Mouse (Mus musculus) embryonic facial prominence, embryonic 12.5 days (tissue): ENCODE results near the gene Amdhd2. TPM values are rescaled to one million over a fixed set of nuclear protein-coding genes. Genes with fewer than 3 reads are reported as not detected.

Experiments
- ATAC-seq: fragments of 200-750 bp; cut with Nextera tagmentation; 2 replicates; pipeline ENCODE4 v1.8.0; 2017; ENCODE audit not compliant: insufficient number of reproducible peaks, insufficient read depth, low FRiP score, low TSS enrichment
- H3K27ac ChIP-seq: fragments of 300-500 bp; sonication (generic); 2 replicates; pipeline ENCODE4 v1.5.1; 2016; ENCODE audit warnings: mild to moderate bottlenecking
- H3K27me3 ChIP-seq: fragments of 300-500 bp; sonication (generic); 2 replicates; pipeline ENCODE4 v1.6.1; 2016; ENCODE audit warnings: mild to moderate bottlenecking, moderate library complexity
- H3K36me3 ChIP-seq: fragments of 300-500 bp; sonication (generic); 2 replicates; pipeline ENCODE4 v1.6.1; 2016; ENCODE audit warnings: mild to moderate bottlenecking
- H3K4me1 ChIP-seq: fragments of 300-500 bp; sonication (generic); 2 replicates; pipeline ENCODE4 v1.6.1; 2016
- H3K4me2 ChIP-seq: fragments of 300-500 bp; sonication (generic); replicated peaks from 2 replicates; pipeline ENCODE4 v1.6.1; 2016; ENCODE audit warnings: mild to moderate bottlenecking, moderate library complexity
- H3K4me3 ChIP-seq: fragments of 300-500 bp; sonication (generic); 2 replicates; pipeline ENCODE4 v1.5.1; 2016; ENCODE audit warnings: mild to moderate bottlenecking
- H3K9ac ChIP-seq: fragments of 300-500 bp; sonication (generic); 2 replicates; pipeline ENCODE4 v1.6.1; 2016; ENCODE audit warnings: mild to moderate bottlenecking, moderate library complexity
- H3K9me3 ChIP-seq: fragments of 300-500 bp; sonication (generic); 2 replicates; pipeline ENCODE4 v1.6.1; 2016; ENCODE audit warnings: mild to moderate bottlenecking, moderate library complexity
- WGBS: fragments of 180-500 bp; shearing (Covaris S2); methylation state at CpG from one replicate; pipeline ENCODE4 v1.1.7; 2016; 5-methylcytosine and 5-hydroxymethylcytosine counted together
- polyA plus RNA-seq: library from polyadenylated mRNA; unstranded; fragments of >200 nt; fragmentation: Nextera tagmentation; extraction: Ambion mirVana; gene quantifications from 2 replicates; pipeline ENCODE4 v1.2.1, GENCODE M21; 2016

Amdhd2 gene
- polyA plus RNA-seq, 1 experiment from 2014 or later, result 40.9 TPM

DNA sequence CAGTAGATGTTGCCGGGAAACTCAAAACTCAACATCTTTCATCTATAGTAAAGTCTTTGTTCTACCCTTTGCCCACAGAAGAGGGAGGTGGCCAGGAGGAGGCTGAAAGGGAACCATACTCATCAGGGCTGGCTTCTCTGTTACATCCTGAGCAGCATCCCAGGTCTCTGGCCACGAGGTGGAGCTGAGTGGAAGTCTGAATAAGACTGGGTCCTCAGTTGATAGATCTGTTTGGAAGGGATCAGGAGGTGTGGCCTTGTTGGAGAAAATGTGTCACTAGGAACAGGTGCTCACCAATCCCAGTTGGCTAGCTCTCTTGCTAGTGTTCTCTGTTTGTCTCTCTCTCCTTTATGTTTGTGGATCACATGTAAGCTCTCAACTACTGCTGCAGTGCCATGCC lies 31.8 kb upstream of the Amdhd2 start:
- H3K9me3 ChIP-seq, result no peaks in the 10 kb centered on the region
- H3K27ac ChIP-seq, result no peak overlapping the region
- no peak overlapping the region for H3K4me3 ChIP-seq
- no peak overlapping the region for H3K4me2 ChIP-seq
- no peaks in the 10 kb centered on the region for H3K27me3 ChIP-seq
- 62% methylated on average over 2 of the region's 2 CpGs for WGBS
- H3K4me1 ChIP-seq, result peaks cover 7% of the 10 kb centered on the region
- H3K9ac ChIP-seq, result no peak overlapping the region
- ATAC-seq, result no peak
- H3K36me3 ChIP-seq, result no peaks in the 10 kb centered on the region

DNA sequence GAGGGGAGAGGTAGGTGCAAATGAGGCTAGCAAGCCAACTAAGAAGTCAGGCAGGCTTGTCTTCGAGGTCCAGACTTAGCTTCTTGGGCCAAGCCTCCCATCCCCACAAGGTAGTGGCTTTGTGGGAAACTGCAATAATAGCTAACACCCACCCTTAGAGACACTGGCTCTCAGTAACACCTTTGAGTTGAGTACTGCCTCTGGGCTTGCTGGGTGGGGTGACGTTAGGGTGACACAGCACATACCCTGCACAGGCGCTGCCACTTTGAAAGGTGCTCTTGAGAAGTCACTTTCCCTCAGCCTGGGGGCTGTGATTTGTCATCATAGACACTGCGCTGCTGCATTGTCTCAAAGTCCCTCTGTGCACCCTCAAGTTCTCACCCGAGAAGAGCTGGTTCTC lies 30.2 kb upstream of the Amdhd2 start:
- Histone ChIP-seq H3K4me1 (peaks cover 7% of the 10 kb centered on the region), H3K9ac (no peak overlapping the region), H3K4me3 (no peak overlapping the region), H3K9me3 (no peaks in the 10 kb centered on the region), H3K4me2 (no peak overlapping the region), H3K27ac (no peak overlapping the region), H3K36me3 (peaks cover 1% of the 10 kb centered on the region), H3K27me3 (no peaks in the 10 kb centered on the region)
- ATAC-seq, result no peak
- WGBS, result 79% methylated on average over 5 of the region's 5 CpGs

DNA sequence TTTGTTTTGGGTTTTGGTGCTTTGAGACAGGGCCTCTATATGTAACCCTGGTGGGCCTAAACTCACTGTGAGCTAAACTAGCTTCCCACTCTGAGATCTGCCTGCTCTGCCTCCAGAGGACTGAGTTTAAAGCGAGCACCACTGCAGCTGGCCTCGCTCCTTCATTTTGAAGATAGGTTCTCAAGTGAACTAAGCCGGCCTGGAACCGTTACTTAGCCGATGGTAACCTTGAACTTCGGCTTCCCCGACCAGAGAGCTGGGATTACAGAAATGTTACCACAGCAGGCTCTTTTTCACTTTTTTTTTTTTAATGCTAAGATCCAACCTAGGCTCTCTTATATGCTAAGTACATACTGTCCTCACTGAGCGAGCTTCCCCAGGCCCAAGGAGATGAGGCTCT lies 29.7 kb upstream of the Amdhd2 start:
- Histone ChIP-seq H3K27ac (no peak overlapping the region), H3K9ac (no peak overlapping the region), H3K4me2 (no peak overlapping the region), H3K9me3 (no peaks in the 10 kb centered on the region), H3K27me3 (no peaks in the 10 kb centered on the region), H3K4me1 (peaks cover 7% of the 10 kb centered on the region), H3K36me3 (peaks cover 4% of the 10 kb centered on the region), H3K4me3 (no peak overlapping the region)
- 84% methylated on average over 8 of the region's 8 CpGs for WGBS
- ATAC-seq, result no peak

DNA sequence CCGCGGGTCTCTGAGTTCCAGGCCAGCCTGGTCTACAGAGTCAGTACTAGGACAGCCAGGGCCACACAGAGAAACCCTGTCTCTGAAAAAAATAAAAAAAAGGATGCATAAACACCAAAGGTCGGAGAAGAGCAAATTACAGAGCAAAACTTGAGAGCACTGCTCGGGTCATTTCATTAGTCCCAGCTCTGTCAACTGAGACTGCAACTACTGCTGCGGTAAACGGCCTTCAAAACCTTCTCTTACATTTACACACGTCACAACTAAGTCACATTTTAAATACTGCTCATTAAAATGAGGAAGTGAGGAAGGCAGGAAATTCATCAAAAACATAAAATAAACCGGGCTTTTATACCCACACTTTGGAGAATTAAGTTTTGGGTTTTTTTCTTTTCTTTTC lies 29.3 kb upstream of the Amdhd2 start:
- no peak overlapping the region for H3K9ac ChIP-seq
- H3K4me3 ChIP-seq, result no peak overlapping the region
- 72% methylated on average over 8 of the region's 8 CpGs for WGBS
- no peak for ATAC-seq
- H3K27me3 ChIP-seq, result no peaks in the 10 kb centered on the region
- H3K36me3 ChIP-seq, result peaks cover 4% of the 10 kb centered on the region
- H3K4me2 ChIP-seq, result no peak overlapping the region
- H3K4me1 ChIP-seq, result peaks cover 7% of the 10 kb centered on the region
- no peaks in the 10 kb centered on the region for H3K9me3 ChIP-seq
- H3K27ac ChIP-seq, result no peak overlapping the region

DNA sequence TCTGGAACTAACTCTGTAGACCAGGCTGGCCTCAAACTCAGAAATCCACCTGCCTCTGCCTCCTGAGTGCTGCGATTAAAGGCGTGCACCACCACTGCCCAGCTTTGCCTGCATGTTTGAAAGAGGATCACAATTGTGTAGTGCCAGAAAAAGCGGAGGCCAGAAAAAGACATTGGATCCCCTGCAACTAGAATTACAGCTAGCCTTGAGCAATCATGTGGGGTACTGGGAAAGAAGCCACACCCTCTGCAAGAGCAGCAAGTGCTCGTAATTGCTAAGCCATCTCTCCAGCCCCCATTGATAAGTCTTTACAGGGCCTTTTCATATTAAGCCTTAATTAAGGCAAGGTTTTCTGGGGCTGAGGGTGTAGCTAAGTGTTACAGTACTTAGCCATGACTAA lies 27.9 kb upstream of the Amdhd2 start:
- peaks cover 7% of the 10 kb centered on the region for H3K4me1 ChIP-seq
- H3K4me3 ChIP-seq, result no peak overlapping the region
- no peak overlapping the region for H3K27ac ChIP-seq
- H3K4me2 ChIP-seq, result no peak overlapping the region
- WGBS, result 76% methylated on average over 4 of the region's 4 CpGs
- ATAC-seq, result no peak
- peaks cover 4% of the 10 kb centered on the region for H3K36me3 ChIP-seq
- no peak overlapping the region for H3K9ac ChIP-seq
- H3K9me3 ChIP-seq, result no peaks in the 10 kb centered on the region
- H3K27me3 ChIP-seq, result no peaks in the 10 kb centered on the region

DNA sequence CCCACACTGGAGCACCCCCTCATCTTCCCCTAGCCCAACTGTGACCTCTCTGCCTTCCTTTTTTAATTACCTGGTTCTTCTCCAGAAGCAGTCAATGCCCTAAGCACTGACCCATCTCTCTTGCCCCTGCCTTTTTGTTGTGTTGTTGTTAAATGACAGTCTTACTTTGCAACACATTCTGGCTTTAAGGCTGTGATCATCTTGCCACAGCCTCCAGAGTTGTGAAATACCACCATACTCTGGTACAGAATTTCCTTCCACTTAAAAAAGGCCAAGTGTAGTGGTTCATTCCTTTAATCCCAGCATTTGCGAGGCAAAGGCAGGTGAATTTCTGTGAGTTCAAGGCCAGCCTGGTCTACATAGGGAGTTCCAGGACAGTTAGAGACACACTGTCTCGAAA lies 27.4 kb upstream of the Amdhd2 start:
- Histone ChIP-seq H3K27me3 (no peaks in the 10 kb centered on the region), H3K4me3 (no peak overlapping the region), H3K27ac (no peak overlapping the region), H3K9ac (no peak overlapping the region), H3K4me1 (peaks cover 7% of the 10 kb centered on the region), H3K4me2 (no peak overlapping the region), H3K36me3 (peaks cover 6% of the 10 kb centered on the region), H3K9me3 (no peaks in the 10 kb centered on the region)
- ATAC-seq, result no peak
- WGBS, result 78% methylated on average over 2 of the region's 2 CpGs

DNA sequence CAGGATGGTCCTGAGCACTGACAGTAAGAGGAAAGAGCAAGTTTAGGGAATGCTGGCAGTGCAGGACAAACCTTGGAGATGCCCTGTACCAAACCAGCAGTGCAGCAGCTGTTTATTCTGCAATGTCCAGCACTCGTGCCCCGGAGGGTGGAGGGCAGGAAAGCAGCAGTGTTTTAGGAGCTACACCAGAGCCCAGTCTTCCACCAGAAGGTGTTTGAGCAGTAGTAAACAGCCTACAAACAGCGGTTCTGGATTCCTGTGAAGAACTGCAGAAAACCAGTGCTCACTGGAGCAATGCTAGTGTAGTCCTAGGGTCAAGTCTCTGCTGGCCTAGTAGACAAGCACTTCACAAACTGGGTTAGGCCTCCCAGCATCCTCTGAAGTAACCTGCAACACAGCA lies 10.7 kb upstream of the Amdhd2 start:
- no peak overlapping the region for H3K9ac ChIP-seq
- no peaks in the 10 kb centered on the region for H3K27me3 ChIP-seq
- WGBS, result 77% methylated on average over 3 of the region's 3 CpGs
- H3K4me1 ChIP-seq, result peaks cover 5% of the 10 kb centered on the region; the same call in 1 of the 2 replicates
- no peaks in the 10 kb centered on the region for H3K36me3 ChIP-seq
- H3K4me3 ChIP-seq, result no peak overlapping the region
- H3K4me2 ChIP-seq, result no peak overlapping the region
- no peaks in the 10 kb centered on the region for H3K9me3 ChIP-seq
- no peak for ATAC-seq
- H3K27ac ChIP-seq, result no peak overlapping the region

DNA sequence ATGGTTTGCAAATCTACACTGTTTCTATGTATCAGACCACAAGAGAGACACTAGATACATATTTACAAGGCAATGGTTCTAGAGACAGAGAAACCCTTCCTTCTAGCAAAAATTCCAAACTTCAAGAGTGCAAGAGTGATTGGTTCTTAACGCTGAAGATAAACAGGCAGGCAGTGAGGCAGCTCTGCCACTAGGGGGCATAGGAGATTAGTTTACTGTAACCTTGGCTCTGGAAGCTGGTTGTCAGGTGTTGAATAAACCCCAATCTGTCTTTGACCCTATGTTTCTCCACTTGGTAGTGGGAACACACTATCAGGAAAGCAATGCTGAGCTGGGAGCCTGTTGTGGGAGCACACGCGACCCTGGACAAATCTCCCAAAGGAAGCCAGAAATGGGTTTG lies 9.9 kb upstream of the Amdhd2 start:
- Histone ChIP-seq H3K9ac (no peak overlapping the region), H3K4me3 (no peak overlapping the region), H3K4me2 (no peak overlapping the region), H3K9me3 (no peaks in the 10 kb centered on the region), H3K27me3 (no peaks in the 10 kb centered on the region), H3K36me3 (no peaks in the 10 kb centered on the region), H3K27ac (no peak overlapping the region), H3K4me1 (peaks cover 5% of the 10 kb centered on the region; the same call in 1 of the 2 replicates)
- WGBS, result 3% methylated on average over 3 of the region's 3 CpGs
- no peak for ATAC-seq

DNA sequence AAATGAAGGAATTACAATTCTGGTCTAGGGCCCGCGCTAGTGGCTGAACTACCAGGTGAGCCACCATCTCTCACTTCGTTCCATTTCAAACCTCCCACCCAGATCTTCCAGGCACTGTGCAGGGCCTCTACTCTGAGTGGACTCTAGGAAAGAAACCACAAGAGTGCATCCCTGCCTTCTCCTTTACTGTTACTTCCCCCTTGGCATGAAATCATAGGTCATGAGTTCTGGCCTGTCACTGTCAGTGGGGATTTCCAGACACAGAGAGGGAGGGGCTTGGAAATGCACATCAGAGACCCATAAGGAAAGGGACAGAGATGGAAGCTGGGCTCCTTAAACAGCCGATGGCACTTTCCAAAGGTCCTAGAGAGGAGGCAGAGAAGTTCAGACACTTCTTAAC lies 8.2 kb upstream of the Amdhd2 start:
- WGBS, result 82% methylated on average over 4 of the region's 4 CpGs
- no peak for ATAC-seq
- H3K27me3 ChIP-seq, result no peaks in the 10 kb centered on the region

DNA sequence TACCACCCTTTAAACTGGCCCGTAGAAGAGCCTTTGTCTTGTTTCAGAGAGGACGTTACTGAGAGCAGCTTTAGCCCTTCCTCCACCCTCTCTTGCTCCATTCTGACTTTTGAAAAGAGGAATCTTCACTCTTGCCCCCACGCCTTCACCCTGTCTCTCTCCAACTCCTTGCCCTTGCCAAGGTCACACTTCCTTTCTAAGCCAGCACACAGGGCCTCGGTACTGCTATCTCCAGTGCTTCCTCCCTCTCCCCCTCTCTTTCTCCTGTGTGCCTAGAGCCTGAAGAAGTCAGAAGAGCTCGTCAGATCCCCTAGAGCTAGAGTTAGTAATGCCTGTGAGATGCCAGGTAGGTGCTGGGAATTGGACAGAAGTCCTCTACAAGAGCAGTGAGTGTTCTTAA lies 7.2 kb upstream of the Amdhd2 start:
- H3K9me3 ChIP-seq, result no peaks in the 10 kb centered on the region
- 77% methylated on average over 5 of the region's 5 CpGs for WGBS
- no peaks in the 10 kb centered on the region for H3K27me3 ChIP-seq
- H3K27ac ChIP-seq, result peak overlapping the region; percentile 7; the same call in 1 of the 2 replicates
- no peak overlapping the region for H3K9ac ChIP-seq
- peaks cover 15% of the 10 kb centered on the region for H3K4me1 ChIP-seq
- H3K36me3 ChIP-seq, result peaks cover 10% of the 10 kb centered on the region; the same call in 1 of the 2 replicates
- 0 out of 2 replicates have a peak overlapping the region, but pooled peaks have one; percentile 83 for H3K4me2 ChIP-seq
- ATAC-seq, result no peak
- H3K4me3 ChIP-seq, result no peak overlapping the region

More for the DNA sequence above, 8.2 kb upstream of the Amdhd2 start:
- peaks cover 15% of the 10 kb centered on the region for H3K4me1 ChIP-seq
- no peak overlapping the region for H3K9ac ChIP-seq
- H3K4me3 ChIP-seq, result no peak overlapping the region
- H3K9me3 ChIP-seq, result no peaks in the 10 kb centered on the region
- H3K4me2 ChIP-seq, result no peak overlapping the region
- peaks cover 6% of the 10 kb centered on the region; the same call in 1 of the 2 replicates for H3K36me3 ChIP-seq
- no peak overlapping the region for H3K27ac ChIP-seq

DNA sequence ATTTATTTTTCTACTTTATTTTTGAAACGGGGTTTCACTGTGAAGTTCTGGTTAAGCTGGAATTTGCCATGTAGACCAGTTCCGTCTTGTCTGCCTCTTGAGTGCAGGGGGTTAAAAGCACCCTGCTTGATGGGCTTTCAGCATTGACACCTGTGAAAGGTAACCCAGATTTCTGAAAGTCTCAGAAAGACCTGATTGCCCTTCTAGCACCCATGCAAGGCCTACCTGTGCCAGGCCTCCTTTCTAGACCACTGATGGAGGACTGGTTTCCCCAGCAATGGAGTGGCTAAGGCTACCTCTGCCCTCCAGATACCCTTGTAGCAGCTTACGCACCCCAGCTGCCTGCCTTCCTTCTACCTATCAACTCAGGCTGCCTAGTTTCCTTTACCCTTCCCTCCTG lies 6.6 kb upstream of the Amdhd2 start:
- Histone ChIP-seq H3K4me2 (peak overlapping the region; percentile 83), H3K27ac (peak overlapping the region; percentile 7; the same call in 1 of the 2 replicates), H3K36me3 (peaks cover 15% of the 10 kb centered on the region), H3K9ac (peak overlapping the region; percentile 86; the same call in 1 of the 2 replicates), H3K4me1 (peaks cover 15% of the 10 kb centered on the region), H3K9me3 (no peaks in the 10 kb centered on the region), H3K27me3 (no peaks in the 10 kb centered on the region), H3K4me3 (peak overlapping the region; percentile 91)
- ATAC-seq, result no peak
- 74% methylated on average over 3 of the region's 3 CpGs for WGBS

DNA sequence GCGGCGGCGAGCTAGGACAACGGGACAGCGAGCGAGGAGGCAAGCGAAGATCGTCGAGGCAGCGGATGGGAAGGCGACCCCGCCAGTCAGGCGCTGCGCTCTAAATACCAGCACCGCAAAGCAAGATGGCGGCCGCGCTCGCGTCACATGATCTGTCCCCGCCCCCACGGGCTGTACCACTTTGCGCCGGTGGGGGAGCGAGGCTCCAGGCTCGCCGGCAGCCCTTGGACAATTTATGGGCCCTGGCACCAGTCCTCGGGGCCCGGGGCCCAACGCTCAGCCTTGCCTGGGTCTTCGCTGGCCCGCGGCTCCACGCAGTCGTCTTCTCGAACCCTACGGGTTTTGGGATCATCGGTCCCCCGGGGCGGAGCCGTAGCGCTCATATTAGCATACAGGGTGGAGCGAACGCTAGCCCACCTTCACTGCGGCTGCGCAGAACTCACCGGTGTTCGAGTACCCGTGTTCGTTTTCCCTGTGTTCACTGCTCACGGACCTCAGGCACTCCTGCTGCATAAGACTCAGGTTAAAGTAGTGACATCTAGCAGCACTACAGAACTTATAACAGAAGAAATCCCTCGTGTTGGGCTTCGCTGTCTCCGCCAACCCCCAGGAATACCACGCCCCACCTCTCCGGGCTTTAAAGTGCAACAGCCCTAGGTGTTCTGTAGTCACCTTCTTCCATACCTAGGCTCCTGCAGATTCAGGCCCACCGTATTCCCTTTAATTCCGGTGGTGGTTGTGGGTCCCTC lies 5.9 kb upstream of the Amdhd2 start, which contains the start of gene Atp6v0c:
Gene Atp6v0c (minus strand): TSS at position 386 of the 749 bp plus-strand sequence.
- peak within 1 kb of the TSS; percentile 86 for H3K9ac ChIP-seq
- peak within 1 kb of the TSS; percentile 95 for H3K27ac ChIP-seq
- peak within 1 kb of the TSS; percentile 91 for H3K4me3 ChIP-seq
- peak within 1 kb of the TSS; percentile 83 for H3K4me2 ChIP-seq
- peak; percentile 82 for ATAC-seq
- no peaks in the 10 kb centered on the region for H3K9me3 ChIP-seq
- peaks cover 15% of the 10 kb centered on the region for H3K4me1 ChIP-seq
- peaks cover 21% of the 10 kb centered on the region for H3K36me3 ChIP-seq
- no peaks in the 10 kb centered on the region for H3K27me3 ChIP-seq
- under 1% methylated on average over 57 of the region's 58 CpGs for WGBS
